In genomic region chr15:99018630-99019029, GRCm38 (mm10) we compare ENCODE assay signal across 15 mouse cellular contexts. TPM values are rescaled to one million over a fixed set of nuclear protein-coding genes. Genes with fewer than 3 reads are reported as not detected.
DNase-seq lines count a peak whose midpoint lies in the region; ATAC-seq lines count a peak whose summit lies in the region.
"Had no signal": no experiment of that assay in that cellular context is flagged by ENCODE, and none has a peak within 500 bp of the region (broad histone marks: within the 10 kb centered on the region; RNA-seq: fewer than 3 reads in every experiment).

No protein-coding gene starts in this region.

- H3K9ac ChIP-seq in intestine, embryonic 16.5 days (ENCODE audit: low read depth, low read length), result peak overlapping the region; percentile 37; the same call in 1 of the 2 replicates
- no peak overlapping the region for H3K9ac ChIP-seq in intestine, embryonic 15.5 days
- H3K9ac ChIP-seq in midbrain, embryonic 16.5 days (ENCODE audit: low read depth, low read length), result 0 out of 2 replicates have a peak overlapping the region, but pooled peaks have one; percentile 16
- H3K9ac ChIP-seq in hindbrain, embryonic 16.5 days (ENCODE audit: low read depth, low read length), result no peak overlapping the region
- H3K9ac ChIP-seq in stomach, embryonic 16.5 days (ENCODE audit: low read length), result no peak overlapping the region
- H3K9ac ChIP-seq: lung, embryonic 15.5 days had no signal

- peaks cover 3% of the 10 kb centered on the region; the same call in 1 of the 2 replicates for H3K9me3 ChIP-seq in intestine, embryonic 16.5 days (ENCODE audit: control insufficient read depth, low read length)
- no peaks in the 10 kb centered on the region for H3K9me3 ChIP-seq in intestine, embryonic 15.5 days
- H3K9me3 ChIP-seq in midbrain, embryonic 16.5 days (replicated peaks; ENCODE audit: control insufficient read depth, low read length, poor library complexity, severe bottlenecking), result no peaks in the 10 kb centered on the region
- H3K9me3 ChIP-seq in midbrain, embryonic 10.5 days (replicated peaks), result peaks cover 4% of the 10 kb centered on the region; the same call in 1 of the 2 replicates
- no peaks in the 10 kb centered on the region for H3K9me3 ChIP-seq in hindbrain, embryonic 16.5 days (ENCODE audit: control insufficient read depth, low read length)
- H3K9me3 ChIP-seq in stomach, embryonic 16.5 days (replicated peaks; ENCODE audit: control insufficient read depth, low read length), result 0 out of 2 replicates have a peak, but pooled peaks cover 3% of the 10 kb centered on the region
- H3K9me3 ChIP-seq: lung, embryonic 15.5 days had no signal

- ATAC-seq in intestine, embryonic 16.5 days, result no peak
- ATAC-seq in intestine, embryonic 15.5 days, result no peak
- ATAC-seq in midbrain, embryonic 16.5 days, result no peak
- no peak for ATAC-seq in hindbrain, embryonic 16.5 days
- ATAC-seq in stomach, embryonic 16.5 days (ENCODE audit: insufficient read depth, low FRiP score), result no peak
- ATAC-seq: CD4-positive, CD25-positive, alpha-beta regulatory T cell, adult 4 months; forebrain, postnatal 0 days had no signal

- no peaks in the 10 kb centered on the region for H3K27me3 ChIP-seq in intestine, embryonic 16.5 days (replicated peaks; ENCODE audit: control insufficient read depth, insufficient read depth, low read length)
- no peaks in the 10 kb centered on the region for H3K27me3 ChIP-seq in intestine, embryonic 15.5 days (replicated peaks)
- H3K27me3 ChIP-seq in midbrain, embryonic 16.5 days (ENCODE audit: control insufficient read depth, insufficient read depth, low read depth, low read length), result no peaks in the 10 kb centered on the region
- H3K27me3 ChIP-seq in midbrain, embryonic 10.5 days (ENCODE audit: low read depth, poor library complexity, severe bottlenecking), result peaks cover 22% of the 10 kb centered on the region; the same call in 1 of the 2 replicates
- no peaks in the 10 kb centered on the region for H3K27me3 ChIP-seq in hindbrain, embryonic 16.5 days (replicated peaks; ENCODE audit: control insufficient read depth, insufficient read depth, low read length)
- H3K27me3 ChIP-seq in stomach, embryonic 16.5 days (ENCODE audit: control insufficient read depth, insufficient read depth, low read length), result no peaks in the 10 kb centered on the region

- no peak overlapping the region for H3K27ac ChIP-seq in intestine, embryonic 16.5 days (ENCODE audit: low read length)
- no peak overlapping the region for H3K27ac ChIP-seq in intestine, embryonic 15.5 days
- no peak overlapping the region for H3K27ac ChIP-seq in midbrain, embryonic 16.5 days (ENCODE audit: low read length)
- H3K27ac ChIP-seq in midbrain, embryonic 10.5 days (replicated peaks), result no peak overlapping the region
- peak overlapping the region; percentile 26; the same call in 1 of the 2 replicates for H3K27ac ChIP-seq in hindbrain, embryonic 16.5 days (ENCODE audit: low read depth, low read length)
- no peak overlapping the region for H3K27ac ChIP-seq in stomach, embryonic 16.5 days (ENCODE audit: low read length)
- H3K27ac ChIP-seq: lung, embryonic 15.5 days had no signal

- DNase-seq in midbrain, embryonic 10.5 days (ENCODE audit: low spot score), result no peak
- no peak for DNase-seq in frontal cortex, postnatal 10 days (ENCODE audit: low spot score in 2 of 2)
- no peak for DNase-seq in frontal cortex, postnatal 14 days (ENCODE audit: low spot score in 2 of 2)
- DNase-seq: cerebellum, adult 11 months; forebrain, postnatal 0 days; thymus, postnatal 4 days had no signal

- no peak overlapping the region for H3K4me2 ChIP-seq in intestine, embryonic 16.5 days (ENCODE audit: low read depth, low read length)
- no peak overlapping the region for H3K4me2 ChIP-seq in intestine, embryonic 15.5 days (replicated peaks)
- H3K4me2 ChIP-seq in midbrain, embryonic 16.5 days (ENCODE audit: low read length), result no peak overlapping the region
- no peak overlapping the region for H3K4me2 ChIP-seq in hindbrain, embryonic 16.5 days (ENCODE audit: low read length)
- H3K4me2 ChIP-seq in stomach, embryonic 16.5 days (ENCODE audit: low read depth, low read length), result 0 out of 2 replicates have a peak overlapping the region, but pooled peaks have one; percentile 9
- H3K4me2 ChIP-seq: liver, embryonic 11.5 days had no signal

- H3K4me1 ChIP-seq in intestine, embryonic 16.5 days (ENCODE audit: control insufficient read depth, insufficient read depth, low read length), result peaks cover 5% of the 10 kb centered on the region
- 0 out of 2 replicates have a peak, but pooled peaks cover 5% of the 10 kb centered on the region for H3K4me1 ChIP-seq in intestine, embryonic 15.5 days (replicated peaks)
- H3K4me1 ChIP-seq in midbrain, embryonic 16.5 days (ENCODE audit: control insufficient read depth, insufficient read depth, low read length), result peaks cover 5% of the 10 kb centered on the region; the same call in 1 of the 2 replicates
- peaks cover 12% of the 10 kb centered on the region for H3K4me1 ChIP-seq in midbrain, embryonic 10.5 days
- peaks cover 3% of the 10 kb centered on the region; the same call in 1 of the 2 replicates for H3K4me1 ChIP-seq in hindbrain, embryonic 16.5 days (ENCODE audit: control insufficient read depth, insufficient read depth, low read depth, low read length)
- H3K4me1 ChIP-seq in stomach, embryonic 16.5 days (ENCODE audit: control insufficient read depth, insufficient read depth, low read length), result no peaks in the 10 kb centered on the region
- H3K4me1 ChIP-seq: lung, embryonic 15.5 days had no signal

- H3K36me3 ChIP-seq in intestine, embryonic 16.5 days (ENCODE audit: control insufficient read depth, insufficient read depth, low read length), result no peaks in the 10 kb centered on the region
- H3K36me3 ChIP-seq in intestine, embryonic 15.5 days, result no peaks in the 10 kb centered on the region
- H3K36me3 ChIP-seq in midbrain, embryonic 16.5 days (ENCODE audit: control insufficient read depth, insufficient read depth, low read length), result no peaks in the 10 kb centered on the region
- no peaks in the 10 kb centered on the region for H3K36me3 ChIP-seq in midbrain, embryonic 10.5 days
- no peaks in the 10 kb centered on the region for H3K36me3 ChIP-seq in hindbrain, embryonic 16.5 days (ENCODE audit: control insufficient read depth, insufficient read depth, low read length)
- H3K36me3 ChIP-seq in stomach, embryonic 16.5 days (ENCODE audit: control insufficient read depth, insufficient read depth, low read length), result no peaks in the 10 kb centered on the region
- H3K36me3 ChIP-seq: lung, embryonic 15.5 days had no signal

- H3K4me3 ChIP-seq in intestine, embryonic 16.5 days (ENCODE audit: low read length), result no peak overlapping the region
- no peak overlapping the region for H3K4me3 ChIP-seq in intestine, embryonic 15.5 days (replicated peaks)
- H3K4me3 ChIP-seq in midbrain, embryonic 16.5 days (ENCODE audit: low read depth, low read length), result no peak overlapping the region
- no peak overlapping the region for H3K4me3 ChIP-seq in midbrain, embryonic 10.5 days
- H3K4me3 ChIP-seq in hindbrain, embryonic 16.5 days (ENCODE audit: low read length), result no peak overlapping the region
- no peak overlapping the region for H3K4me3 ChIP-seq in stomach, embryonic 16.5 days (replicated peaks; ENCODE audit: low read length)
- H3K4me3 ChIP-seq: lung, embryonic 15.5 days; megakaryocyte, embryonic 14.5 days had no signal

- WGBS in intestine, embryonic 16.5 days, result 81% methylated on average over 4 of the region's 4 CpGs
- WGBS in intestine, embryonic 15.5 days, result 80% methylated on average over 4 of the region's 4 CpGs
- WGBS in midbrain, embryonic 16.5 days, result 88% methylated on average over 4 of the region's 4 CpGs
- 87% methylated on average over 4 of the region's 4 CpGs for WGBS in midbrain, embryonic 10.5 days
- WGBS in hindbrain, embryonic 16.5 days, result 77% methylated on average over 4 of the region's 4 CpGs
- 83% methylated on average over 4 of the region's 4 CpGs for WGBS in stomach, embryonic 16.5 days

RNA-seq across cellular contexts. Expression of gene Tuba1c, which starts 11.1 kb away (rescaled TPM):
- polyA plus RNA-seq in intestine, embryonic 16.5 days (2015; fragmentation: Nextera tagmentation; extraction: Ambion mirVana), result 295 and 311 TPM in 2 replicates
- polyA plus RNA-seq in intestine, embryonic 15.5 days (2015; fragmentation: Nextera tagmentation; extraction: Ambion mirVana), result 253 and 271 TPM in 2 replicates
- 11.6 and 12.5 TPM in 2 replicates for polyA plus RNA-seq in midbrain, embryonic 16.5 days (2015; fragmentation: Nextera tagmentation; extraction: Ambion mirVana)
- 118 and 129 TPM in 2 replicates for polyA plus RNA-seq in midbrain, embryonic 10.5 days (2016; fragmentation: Nextera tagmentation; extraction: Ambion mirVana)
- polyA plus RNA-seq in hindbrain, embryonic 16.5 days (2015; fragmentation: Nextera tagmentation; extraction: Ambion mirVana), result 20.8 and 23.3 TPM in 2 replicates
- polyA plus RNA-seq in stomach, embryonic 16.5 days (2015; fragmentation: Nextera tagmentation; extraction: Ambion mirVana), result 196 and 209 TPM in 2 replicates

RNA-seq across cellular contexts. Expression of gene Prph, which starts 36.3 kb away (rescaled TPM):
- 35.0 and 38.4 TPM in 2 replicates for polyA plus RNA-seq in intestine, embryonic 16.5 days (2015; fragmentation: Nextera tagmentation; extraction: Ambion mirVana)
- 46.9 and 48.1 TPM in 2 replicates for polyA plus RNA-seq in intestine, embryonic 15.5 days (2015; fragmentation: Nextera tagmentation; extraction: Ambion mirVana)
- 5.1 and 7.1 TPM in 2 replicates for polyA plus RNA-seq in midbrain, embryonic 16.5 days (2015; fragmentation: Nextera tagmentation; extraction: Ambion mirVana)
- 3.3 and 4.2 TPM in 2 replicates for polyA plus RNA-seq in midbrain, embryonic 10.5 days (2016; fragmentation: Nextera tagmentation; extraction: Ambion mirVana)
- polyA plus RNA-seq in hindbrain, embryonic 16.5 days (2015; fragmentation: Nextera tagmentation; extraction: Ambion mirVana), result 52.8 and 81.8 TPM in 2 replicates
- polyA plus RNA-seq in stomach, embryonic 16.5 days (2015; fragmentation: Nextera tagmentation; extraction: Ambion mirVana), result 24.4 and 25.4 TPM in 2 replicates
- polyA plus RNA-seq: CD4-positive, CD25-positive, alpha-beta regulatory T cell, adult 4 months had no signal

RNA-seq across cellular contexts. Expression of gene Troap, which starts 55.7 kb away (rescaled TPM):
- polyA plus RNA-seq in intestine, embryonic 16.5 days (2015; fragmentation: Nextera tagmentation; extraction: Ambion mirVana), result 20.2 and 25.4 TPM in 2 replicates
- 24.7 and 25.4 TPM in 2 replicates for polyA plus RNA-seq in intestine, embryonic 15.5 days (2015; fragmentation: Nextera tagmentation; extraction: Ambion mirVana)
- 3.2 and 4.9 TPM in 2 replicates for polyA plus RNA-seq in midbrain, embryonic 16.5 days (2015; fragmentation: Nextera tagmentation; extraction: Ambion mirVana)
- 47.5 and 50.2 TPM in 2 replicates for polyA plus RNA-seq in midbrain, embryonic 10.5 days (2016; fragmentation: Nextera tagmentation; extraction: Ambion mirVana)
- 5.6 and 8.7 TPM in 2 replicates for polyA plus RNA-seq in hindbrain, embryonic 16.5 days (2015; fragmentation: Nextera tagmentation; extraction: Ambion mirVana)
- 25.6 and 26.4 TPM in 2 replicates for polyA plus RNA-seq in stomach, embryonic 16.5 days (2015; fragmentation: Nextera tagmentation; extraction: Ambion mirVana)

Comparison
In these comparisons a context has a peak if more than half of its experiments do, and no peak if none do; other contexts are left out.
1. H3K9ac ChIP-seq: peak in intestine, embryonic 16.5 days (single experiment) and midbrain, embryonic 16.5 days (single experiment); none in intestine, embryonic 15.5 days (single experiment), hindbrain, embryonic 16.5 days (single experiment) and stomach, embryonic 16.5 days (single experiment).